Mouse (Mus musculus): ENCODE data around the gene Wdr59.
A peak's percentile ranks its signal among the peaks of the same experiment; 100 is the strongest.
"Not testable (repeated sequence)": the region's sequence is repeated elsewhere in the genome, so short reads cannot be mapped to it uniquely, and the experiment has no call there.

Wdr59 gene

DNA sequence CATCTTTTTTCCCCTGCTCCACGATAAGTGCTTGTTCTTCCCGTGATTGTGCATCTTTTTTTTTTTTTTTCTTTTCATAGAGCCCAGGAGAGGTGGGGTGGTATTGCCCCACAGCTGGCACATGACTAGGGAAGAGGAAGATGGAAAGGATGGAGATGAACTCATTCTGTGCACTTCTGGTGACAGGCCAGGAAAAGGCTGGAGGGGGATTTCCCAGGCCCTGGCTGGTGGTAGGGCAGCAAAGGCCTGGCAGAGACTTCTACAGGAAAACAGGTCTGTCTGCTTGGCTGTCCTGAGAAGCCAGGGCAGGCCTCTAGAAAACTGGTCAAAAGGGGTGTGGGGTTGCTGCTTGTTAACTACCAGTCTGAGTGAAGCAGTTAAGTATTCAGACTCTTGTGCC, 16.3 kb upstream of the Wdr59 start:
- no peak for DNase-seq (ENCODE audit: low read depth, low spot score)

DNA sequence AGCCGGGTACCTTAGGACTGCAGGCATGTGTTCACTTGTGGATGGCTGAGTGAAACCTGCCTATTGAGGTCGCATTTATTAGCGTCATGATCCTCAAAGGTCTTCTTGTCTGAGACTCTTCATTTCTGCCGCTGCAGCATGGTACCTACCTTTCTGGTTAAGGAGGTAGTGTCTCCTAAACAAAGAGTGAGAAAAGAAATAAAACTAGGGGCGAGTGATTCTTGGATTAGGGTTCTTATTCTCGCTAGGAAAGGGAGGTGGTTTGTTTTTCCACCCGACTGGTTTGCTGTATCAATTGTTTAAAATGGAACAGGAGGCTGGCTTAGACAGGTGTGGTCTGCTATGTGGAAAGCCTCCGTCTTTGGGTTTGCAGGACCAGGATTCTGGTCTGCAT, 15.9 kb upstream of the Wdr59 start:
- DNase-seq (ENCODE audit: low read depth, low spot score): no peak

DNA sequence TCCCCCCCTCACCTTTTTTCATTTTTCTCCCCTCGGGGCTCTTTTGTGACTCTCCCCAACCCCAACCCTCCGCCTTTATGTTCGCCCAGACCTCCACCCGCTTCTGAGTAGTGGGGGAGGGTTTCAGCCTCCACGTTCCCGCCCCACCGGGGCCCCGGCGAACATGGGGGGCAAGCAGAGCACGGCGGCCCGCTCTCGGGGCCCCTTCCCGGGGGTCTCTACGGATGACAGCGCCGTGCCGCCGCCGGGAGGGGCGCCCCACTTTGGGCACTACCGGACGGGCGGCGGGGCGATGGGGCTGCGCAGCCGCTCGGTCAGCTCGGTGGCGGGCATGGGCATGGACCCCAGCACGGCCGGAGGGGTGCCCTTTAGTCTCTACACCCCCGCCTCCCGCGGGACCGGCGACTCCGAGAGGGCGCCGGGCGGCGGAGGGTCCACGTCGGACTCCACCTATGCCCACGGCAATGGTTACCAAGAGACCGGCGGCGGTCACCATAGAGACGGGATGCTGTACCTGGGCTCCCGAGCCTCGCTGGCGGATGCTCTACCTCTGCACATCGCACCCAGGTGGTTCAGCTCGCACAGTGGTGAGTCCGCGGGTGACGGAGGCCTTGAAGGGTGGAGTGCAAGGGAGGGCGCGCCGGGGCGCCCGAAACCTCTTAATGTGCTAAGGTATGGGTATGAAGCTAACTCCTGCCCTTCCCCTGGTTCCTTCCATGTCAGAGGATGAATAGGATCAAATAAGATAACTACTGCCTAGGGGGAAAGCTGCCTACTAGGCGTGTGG, 15.3 kb upstream of the Wdr59 start:
- peak; percentile 54 for DNase-seq (ENCODE audit: low read depth, low spot score)

DNA sequence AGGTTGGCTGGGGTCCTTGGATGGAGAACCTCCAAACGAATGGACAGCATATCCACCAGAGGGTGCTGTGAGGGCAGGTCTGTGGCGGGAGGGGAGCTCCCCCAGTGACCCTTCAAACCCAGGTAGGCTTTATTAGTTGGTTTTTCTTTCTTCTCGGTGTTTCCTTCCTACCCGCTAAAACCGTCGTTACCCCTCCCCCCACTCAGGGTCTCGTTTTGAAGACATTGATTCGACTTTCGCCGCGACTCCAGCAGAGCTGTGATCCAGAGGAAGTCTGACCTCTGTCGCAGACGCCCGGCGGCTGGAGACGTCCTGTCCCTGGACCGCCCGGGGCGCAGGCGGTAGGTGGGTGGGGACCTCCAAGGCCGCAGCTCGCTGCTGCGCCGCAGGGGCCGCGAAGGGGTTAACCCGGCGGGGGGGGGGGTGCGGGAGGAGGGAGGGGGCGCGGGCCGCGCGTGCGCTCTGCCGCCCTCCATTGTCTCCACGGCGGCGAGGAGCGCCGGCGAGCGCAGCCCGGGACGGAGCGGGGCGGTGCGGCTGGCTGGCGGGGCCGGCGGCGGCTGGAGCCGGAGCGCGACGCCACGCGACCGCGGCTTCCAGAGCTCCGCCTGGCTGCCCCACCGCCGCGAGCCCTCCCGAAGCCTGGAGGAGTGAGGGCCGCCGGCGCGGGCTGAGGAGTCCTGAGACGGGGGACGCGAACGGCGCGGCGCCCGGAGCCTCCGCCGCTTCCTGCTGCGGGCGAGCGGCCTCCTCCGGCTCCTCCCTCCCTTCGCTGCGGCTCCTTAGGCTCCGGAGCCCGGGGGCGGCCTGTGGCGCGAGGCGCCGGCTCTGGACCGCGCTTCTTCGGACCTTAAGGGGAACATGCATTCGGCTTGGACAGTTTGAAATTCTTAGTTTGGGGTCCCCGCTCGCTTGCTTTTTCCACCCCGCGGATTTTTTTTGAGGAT, 14.4 kb upstream of the Wdr59 start, which contains the start of gene Znrf1:
TSS of gene Znrf1 (plus strand) at position 67 of the 947 bp plus-strand sequence.
- DNase-seq (ENCODE audit: low read depth, low spot score): peak; percentile 98

DNA sequence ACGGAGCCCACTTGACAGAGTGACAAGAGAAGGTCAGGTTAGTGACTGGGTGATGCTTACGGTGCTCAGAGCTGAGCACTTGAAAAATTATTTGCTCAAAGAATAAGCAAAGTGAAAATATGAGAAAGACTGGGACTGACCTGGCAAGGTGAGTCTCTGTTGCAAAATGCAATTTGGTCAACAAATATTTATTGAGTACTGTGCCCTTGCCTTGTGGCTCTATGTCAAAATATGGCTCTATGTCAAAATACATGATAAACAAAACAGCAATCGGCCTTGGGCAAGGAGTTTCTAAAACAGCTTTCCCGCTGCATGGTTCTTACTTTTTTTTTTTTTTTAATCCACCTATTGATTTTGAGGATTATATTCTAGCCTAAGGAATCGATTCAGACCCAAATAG, 13.6 kb upstream of the Wdr59 start:
- DNase-seq (ENCODE audit: low read depth, low spot score): no peak

DNA sequence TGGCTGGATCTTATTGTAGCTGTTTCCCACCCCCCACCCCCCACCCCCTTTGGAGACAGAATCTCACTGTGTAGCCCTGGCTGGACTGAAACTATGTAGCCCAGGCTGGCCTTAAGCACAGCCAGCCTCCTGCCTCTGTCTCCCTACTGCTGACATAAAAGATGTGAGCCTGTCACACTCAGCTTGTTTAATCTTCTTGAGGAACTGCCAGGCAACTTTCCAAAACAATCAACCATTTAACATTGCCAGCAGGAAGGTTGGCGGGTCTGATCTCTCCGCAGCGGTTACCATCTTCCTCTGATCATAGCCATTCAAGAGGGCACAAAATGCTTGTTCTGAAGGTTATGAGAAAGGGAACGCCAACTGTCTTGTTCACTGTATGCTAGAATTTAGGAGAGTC, 11.6 kb upstream of the Wdr59 start:
- no peak for DNase-seq (ENCODE audit: low read depth, low spot score)

DNA sequence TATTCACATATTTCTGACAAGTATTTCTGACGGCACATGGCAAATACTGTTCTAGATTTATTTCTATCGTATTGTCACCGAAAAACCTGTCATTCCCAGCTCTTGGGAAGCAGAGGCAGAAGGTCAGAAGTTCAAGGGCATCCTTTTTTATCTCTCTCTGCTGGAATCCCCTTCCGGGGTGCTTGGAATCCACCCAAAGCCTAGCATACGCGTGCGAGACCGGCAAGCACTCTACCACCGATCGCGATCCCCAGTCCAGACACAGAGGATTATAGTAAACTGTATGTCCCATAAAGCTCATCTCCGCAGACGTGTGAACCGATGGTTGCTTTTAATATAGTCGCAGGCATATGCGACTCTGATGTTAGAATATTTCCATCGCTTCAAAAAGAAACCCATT, 9.7 kb upstream of the Wdr59 start:
- no peak for DNase-seq (ENCODE audit: low read depth, low spot score)

DNA sequence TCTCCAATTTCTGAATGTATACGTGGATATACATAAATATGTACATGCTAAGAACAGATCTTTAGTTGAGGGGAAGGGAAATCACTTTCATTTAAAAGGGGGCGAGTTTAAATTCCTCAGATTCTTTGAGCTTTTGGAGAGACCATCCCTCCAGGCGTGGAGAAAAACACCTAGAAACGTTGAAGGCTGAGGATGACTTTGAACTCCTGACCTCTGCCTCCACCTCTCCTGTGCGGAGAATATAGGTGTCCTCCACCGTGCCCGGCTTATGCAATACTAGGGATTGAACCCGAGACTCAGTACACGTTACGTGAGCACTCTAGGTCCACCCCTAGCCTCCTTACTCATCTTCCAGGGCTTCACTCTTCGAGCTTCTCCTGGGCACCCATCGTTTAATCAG, 9.3 kb upstream of the Wdr59 start:
- peak; percentile 39 for DNase-seq (ENCODE audit: low read depth, low spot score)

DNA sequence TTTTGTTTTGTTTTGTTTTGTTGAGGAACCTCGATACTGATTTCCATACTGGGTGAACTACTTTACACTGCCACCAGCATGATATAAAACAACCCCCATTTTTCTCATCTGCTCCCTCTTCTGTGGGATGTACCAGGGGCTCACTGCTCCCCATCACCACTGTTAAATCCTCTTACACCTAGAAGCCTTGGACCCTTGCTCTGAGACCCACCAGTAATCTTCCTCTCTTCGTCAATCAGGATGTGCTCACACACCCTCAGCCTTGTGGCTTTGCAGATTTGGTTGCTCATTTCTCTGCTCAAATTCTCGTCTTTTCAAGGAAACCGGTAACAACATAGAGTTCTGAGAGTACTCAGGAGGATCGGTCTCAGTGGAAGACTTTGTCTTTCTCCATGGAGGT, 6.2 kb upstream of the Wdr59 start:
- DNase-seq (ENCODE audit: low read depth, low spot score): no peak

DNA sequence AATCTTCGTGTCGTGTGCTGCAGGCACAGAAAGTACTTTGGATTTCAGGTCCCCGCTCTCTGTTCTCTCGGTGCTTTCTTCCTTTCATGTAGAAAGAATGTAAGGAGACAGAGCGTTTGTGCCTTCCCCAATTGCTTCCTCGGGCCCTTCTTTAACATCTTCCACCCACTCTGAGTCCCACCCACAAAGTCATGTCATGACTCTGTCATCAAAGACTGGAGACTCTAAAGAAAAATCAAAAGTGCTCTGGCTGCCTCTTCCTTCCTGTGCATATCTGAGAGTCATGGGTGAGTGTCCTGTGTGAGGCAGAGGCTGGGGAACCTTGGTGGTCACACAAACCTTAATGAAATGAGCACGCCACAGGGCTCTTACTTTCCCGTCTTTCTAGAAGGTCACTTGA, 5.3 kb upstream of the Wdr59 start:
- DNase-seq (ENCODE audit: low read depth, low spot score): no peak

DNA sequence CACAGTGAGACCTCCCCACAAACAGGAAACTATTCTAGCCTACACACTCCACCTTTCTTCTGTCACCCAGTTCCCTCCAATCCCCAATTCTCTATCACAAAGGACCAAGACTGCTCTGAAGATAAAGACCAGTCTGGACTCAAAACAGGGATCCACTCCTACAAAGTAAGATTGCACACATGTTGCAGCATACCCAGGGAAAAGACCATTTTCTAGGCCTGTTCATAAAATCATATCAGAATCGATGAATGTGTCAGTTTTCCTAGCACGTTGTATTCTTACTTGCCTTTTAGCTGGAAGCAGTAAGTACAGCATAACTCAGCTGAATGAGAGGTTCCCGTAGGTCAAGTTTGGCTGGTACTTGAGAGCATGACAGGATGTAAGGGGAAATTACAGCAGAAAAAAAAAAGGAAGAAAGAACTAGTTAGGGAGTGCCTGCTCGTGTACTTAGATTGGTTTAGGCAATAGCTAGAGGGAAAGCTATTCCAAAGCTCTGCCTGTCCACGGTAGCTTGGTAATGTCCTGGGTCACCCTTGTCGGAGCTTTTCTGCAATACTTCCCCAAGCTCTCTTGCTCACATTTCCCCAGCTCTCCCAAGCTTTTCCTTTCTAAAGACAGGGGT, 4.6 kb upstream of the Wdr59 start:
- no peak for DNase-seq (ENCODE audit: low read depth, low spot score)

DNA sequence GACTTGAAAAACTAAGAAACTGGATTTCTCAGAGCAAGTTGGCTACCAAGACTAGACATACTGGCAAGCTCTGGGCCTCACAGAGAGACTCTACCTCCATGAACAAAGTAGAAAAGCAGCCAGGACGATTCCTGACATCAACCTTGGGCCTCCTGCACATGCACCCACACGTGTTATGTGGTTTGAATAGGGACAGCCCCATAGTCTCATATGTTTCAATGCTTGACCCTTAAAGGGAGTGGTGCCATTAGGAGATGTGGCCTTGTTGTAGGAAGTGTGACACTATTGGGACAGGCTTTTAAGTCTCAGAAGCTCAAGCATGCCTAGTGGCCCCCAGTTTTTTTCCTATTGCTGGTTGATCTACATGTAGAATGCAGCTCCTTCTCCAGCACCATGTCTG, 4.4 kb downstream of the Wdr59 start:
- DNase-seq (ENCODE audit: low read depth, low spot score): no peak

DNA sequence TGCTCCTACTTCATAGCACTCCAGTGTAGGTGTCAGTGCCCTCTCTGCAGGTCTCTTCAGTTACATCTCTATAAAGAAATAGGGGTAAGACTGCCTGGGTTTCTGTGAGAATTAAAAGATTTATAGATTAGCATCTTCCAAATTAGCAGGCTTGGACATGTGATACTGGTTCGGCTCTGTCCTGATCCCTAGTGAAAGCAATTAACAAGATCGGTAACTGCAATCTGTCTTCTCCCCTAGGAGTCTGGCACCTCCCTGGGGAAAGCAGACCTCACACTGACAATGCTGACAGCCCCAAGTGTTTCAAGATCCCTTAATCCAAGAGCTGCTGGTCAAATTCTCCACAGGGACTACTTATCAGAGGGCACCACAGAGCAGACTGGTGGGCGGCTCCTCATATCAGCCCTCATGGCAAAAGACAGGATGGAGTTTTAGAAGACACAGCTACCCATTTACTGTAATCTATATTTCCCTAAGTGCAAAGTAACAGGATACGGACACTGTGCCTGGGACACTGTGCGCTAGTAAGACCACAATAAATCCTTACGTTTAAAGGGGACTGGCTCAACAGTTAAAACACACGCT, 5.3 kb downstream of the Wdr59 start:
- DNase-seq (ENCODE audit: low read depth, low spot score): no peak

DNA sequence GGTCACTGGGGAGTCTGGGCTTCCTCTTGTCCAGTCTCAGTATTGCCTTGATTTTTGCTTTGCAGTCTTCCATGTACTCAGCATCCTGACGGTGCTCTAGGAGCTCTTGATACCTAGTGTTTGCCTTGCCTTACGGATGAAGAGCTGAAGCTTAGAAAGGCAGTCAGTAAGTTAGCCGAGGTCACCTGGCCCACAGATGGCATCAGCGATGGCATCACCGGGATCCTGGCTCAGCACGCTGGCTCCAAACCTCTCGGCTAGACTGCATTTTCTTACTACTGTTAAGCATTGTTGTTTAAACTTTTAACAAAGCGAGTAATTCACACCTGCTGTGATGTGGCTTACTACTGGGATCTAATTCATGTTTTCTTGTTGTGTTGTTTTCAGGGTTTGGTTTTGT, 8.4 kb downstream of the Wdr59 start:
- no peak for DNase-seq (ENCODE audit: low read depth, low spot score)

DNA sequence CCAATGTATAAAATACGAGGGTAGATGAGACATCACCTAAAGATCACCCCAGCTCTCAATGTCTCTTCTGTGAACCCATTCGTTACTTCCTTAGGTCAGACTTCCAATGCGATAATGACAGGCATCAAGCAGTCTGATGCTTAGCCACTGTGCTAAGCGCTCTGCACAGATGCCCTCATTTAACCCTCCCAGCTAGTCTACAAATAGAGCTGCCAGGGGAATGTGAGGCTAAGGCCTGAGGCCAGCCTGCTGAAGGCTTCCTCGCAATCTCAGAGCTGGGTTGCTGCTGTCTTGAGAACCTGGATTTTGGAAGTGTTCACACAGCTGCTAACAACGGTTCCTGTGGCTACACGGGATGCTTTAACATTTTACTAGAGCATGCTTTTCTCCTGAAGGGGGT, 9.0 kb downstream of the Wdr59 start:
- DNase-seq (ENCODE audit: low read depth, low spot score): no peak

DNA sequence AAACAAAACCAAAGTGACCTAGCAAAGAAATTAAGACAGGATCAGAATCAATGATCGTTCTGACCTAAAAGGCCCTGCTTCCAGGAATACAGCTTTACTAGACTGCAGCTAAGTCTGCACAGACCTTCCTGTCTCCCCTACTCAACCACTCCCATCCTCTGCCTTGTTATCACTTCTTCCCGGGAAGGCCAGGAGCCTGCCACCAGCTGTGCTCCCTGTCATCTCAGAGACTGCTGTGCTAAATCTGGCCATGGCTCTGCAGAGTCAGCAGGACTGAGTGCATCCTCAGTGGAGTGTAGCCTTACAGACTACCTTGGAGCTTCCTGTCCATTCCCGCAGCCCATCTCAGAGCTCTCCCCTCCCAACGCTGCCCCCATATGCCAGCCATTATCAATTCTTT, 11.5 kb downstream of the Wdr59 start:
- peak; percentile 25 for DNase-seq (ENCODE audit: low read depth, low spot score)

DNA sequence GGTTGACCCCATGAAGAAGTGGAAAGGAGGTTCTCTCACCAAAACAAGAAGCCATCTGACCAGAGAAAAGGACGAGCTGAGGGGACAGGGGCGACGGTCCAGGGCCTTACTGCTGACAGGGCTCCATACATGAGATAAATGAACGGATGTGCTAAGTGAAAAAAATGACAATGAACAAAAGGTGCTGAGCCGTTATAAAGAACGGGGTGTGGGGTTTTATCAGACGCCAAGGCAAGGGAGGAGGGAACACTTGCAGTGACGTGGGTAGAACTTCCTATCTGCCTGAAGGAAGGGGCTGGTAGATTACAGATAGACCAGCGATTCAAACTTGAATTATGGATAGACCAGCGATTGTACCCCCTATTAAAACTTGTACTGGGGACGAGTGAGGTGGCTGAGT, 12.6 kb downstream of the Wdr59 start:
- DNase-seq (ENCODE audit: low read depth, low spot score): no peak

DNA sequence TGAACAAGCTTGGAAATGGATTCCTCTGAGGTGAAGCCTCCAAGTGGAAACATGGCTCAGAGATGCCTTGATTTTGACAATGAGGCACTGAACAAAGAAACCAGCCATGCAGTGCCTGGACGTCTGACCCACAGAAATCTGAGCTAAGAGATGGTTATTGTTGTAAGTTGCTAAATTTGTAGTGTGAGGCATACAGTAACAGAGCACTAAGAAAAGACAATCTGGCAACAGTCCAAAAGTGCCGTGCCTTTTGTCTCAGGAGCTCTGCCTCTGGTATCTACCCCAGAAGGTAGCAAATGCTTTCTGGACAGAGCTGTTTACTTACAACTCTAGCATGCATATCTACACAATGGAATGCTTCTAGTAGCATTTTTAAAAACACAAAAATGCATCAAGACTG, 13.3 kb downstream of the Wdr59 start:
- DNase-seq (ENCODE audit: low read depth, low spot score): no peak

DNA sequence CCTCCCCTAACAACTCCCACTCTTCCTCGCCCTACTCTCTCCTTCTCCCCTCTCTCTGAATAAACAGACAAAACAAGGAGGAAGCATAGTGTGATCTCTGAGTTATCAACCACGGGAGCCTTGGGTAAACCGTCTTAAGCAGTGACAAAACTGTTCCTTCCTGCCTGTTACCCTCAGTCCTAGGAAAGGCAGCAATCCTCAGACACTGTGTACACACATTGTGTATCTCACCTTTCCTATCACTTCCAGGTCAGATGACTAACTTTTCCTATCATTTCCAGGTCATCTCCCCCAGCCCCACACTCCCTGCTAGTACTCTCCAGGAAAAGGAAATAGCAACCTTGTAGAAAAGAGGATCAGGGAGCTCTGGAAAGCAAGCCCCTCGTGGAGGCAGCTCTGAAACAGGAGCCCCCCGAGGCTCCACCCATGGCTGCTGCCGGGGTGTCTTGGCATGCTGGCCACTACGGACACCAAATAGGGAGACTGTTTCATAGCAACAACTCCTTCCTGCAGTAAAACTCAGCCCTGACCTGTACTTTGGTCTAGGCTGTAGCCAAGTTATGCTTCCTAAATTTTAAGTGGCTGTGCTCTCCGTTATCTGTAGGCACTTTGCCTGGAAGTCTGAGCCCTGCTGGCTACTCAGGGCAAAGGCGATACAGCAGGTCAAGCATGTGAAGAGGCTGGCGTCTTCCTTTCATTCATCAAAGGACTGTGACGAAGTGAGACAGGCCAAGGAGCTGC, 20.0 kb downstream of the Wdr59 start:
- DNase-seq (ENCODE audit: low read depth, low spot score): no peak

DNA sequence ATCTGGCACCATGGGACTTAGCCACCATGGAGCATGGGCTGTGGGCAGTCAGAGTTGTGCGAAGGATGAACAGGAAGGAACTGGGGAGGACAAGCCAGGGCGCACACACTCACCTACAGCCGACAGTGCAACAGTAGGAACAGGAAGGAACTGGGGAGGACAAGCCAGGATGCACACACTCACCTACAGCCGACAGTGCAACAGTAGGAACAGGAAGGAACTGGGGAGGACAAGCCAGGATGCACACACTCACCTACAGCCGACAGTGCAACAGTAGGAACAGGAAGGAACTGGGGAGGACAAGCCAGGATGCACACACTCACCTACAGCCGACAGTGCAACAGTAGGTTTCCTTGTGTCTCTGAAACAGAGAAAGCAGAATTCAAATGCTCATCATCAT, 23.6 kb downstream of the Wdr59 start:
- not testable (repeated sequence) for DNase-seq (ENCODE audit: low read depth, low spot score)

DNA sequence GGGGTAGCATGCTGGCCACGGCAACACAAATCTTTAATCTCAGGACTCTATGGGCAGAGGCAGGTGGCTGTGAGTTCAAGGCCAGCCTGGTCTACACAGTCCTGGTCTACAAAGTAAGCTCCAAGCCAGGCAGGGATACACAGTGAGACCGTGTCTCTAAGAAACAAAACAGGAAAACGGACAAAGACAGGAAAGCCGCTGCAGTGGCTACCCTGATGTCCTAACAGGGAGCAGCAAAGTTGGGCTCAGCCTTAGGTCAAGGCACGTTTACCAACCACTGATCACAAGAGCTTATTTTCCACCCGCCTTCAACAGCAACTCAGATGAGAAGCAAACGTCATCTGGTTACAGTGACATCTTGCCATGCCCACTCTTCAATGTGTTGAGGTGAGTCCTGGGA, 25.6 kb downstream of the Wdr59 start:
- no peak for DNase-seq (ENCODE audit: low read depth, low spot score)
